Mouse (Mus musculus) liver, adult 2 months (tissue): ENCODE results near the gene Acvrl1. TPM values are rescaled to one million over a fixed set of nuclear protein-coding genes. Genes with fewer than 3 reads are reported as not detected.
A peak's percentile ranks its signal among the peaks of the same experiment; 100 is the strongest.

Source experiments
- DNase-seq: peaks from one replicate; pipeline ENCODE4 v3.0.0-alpha.2; 2011; ENCODE audit warnings: low read depth, low spot score; ENCODE audit errors: extremely low read depth
- H3K27ac ChIP-seq: fragments of 200-500 bp; replicated peaks from 2 replicates; pipeline ENCODE4 v1.5.1; 2012; ENCODE audit warnings: low read depth, mild to moderate bottlenecking, control low read depth, inconsistent platforms, low read length; ENCODE audit not compliant: insufficient read depth
- H3K27me3 ChIP-seq: fragments of 200-500 bp; 2 replicates; pipeline ENCODE4 v1.6.1; 2012; ENCODE audit warnings: mild to moderate bottlenecking, moderate library complexity, low read length, inconsistent platforms; ENCODE audit not compliant: control insufficient read depth, insufficient read depth
- H3K36me3 ChIP-seq: fragments of 200-500 bp; 2 replicates; pipeline ENCODE4 v1.6.1; 2012; ENCODE audit warnings: low read length, inconsistent platforms; ENCODE audit not compliant: control insufficient read depth, insufficient read depth
- H3K4me1 ChIP-seq: fragments of 200-500 bp; 2 replicates; pipeline ENCODE4 v1.6.1; 2011; ENCODE audit warnings: low read length; ENCODE audit not compliant: control insufficient read depth, insufficient read depth
- H3K4me3 ChIP-seq: fragments of 200-500 bp; 2 replicates; pipeline ENCODE4 v1.5.1; 2011; ENCODE audit warnings: low read depth, mild to moderate bottlenecking, control low read depth, low read length, moderate library complexity; ENCODE audit not compliant: insufficient read depth
- H3K79me2 ChIP-seq: fragments of 200-500 bp; 2 replicates; pipeline ENCODE4 v1.6.1; 2012; ENCODE audit warnings: inconsistent platforms, mild to moderate bottlenecking, low read length, moderate library complexity; ENCODE audit not compliant: control insufficient read depth, insufficient read depth
- H3K9ac ChIP-seq: fragments of 200-500 bp; 2 replicates; pipeline ENCODE4 v1.6.1; 2012; ENCODE audit warnings: low read depth, mild to moderate bottlenecking, control low read depth, inconsistent platforms, low read length
- CTCF ChIP-seq: fragments of 200-500 bp; IDR thresholded peaks from 2 replicates; pipeline ENCODE4 v1.5.1; 2011; ENCODE audit warnings: low read depth, low read length, control low read depth
- POLR2A ChIP-seq: fragments of 200-500 bp; IDR thresholded peaks from 2 replicates; pipeline ENCODE4 v1.6.1; 2011; ENCODE audit warnings: low read length, control low read depth; ENCODE audit not compliant: insufficient read depth; ENCODE audit errors: extremely low read depth
- WGBS: fragments of 180-500 bp; shearing (Covaris S2); methylation state at CpG from one replicate; pipeline ENCODE4 v1.1.7; 2018; 5-methylcytosine and 5-hydroxymethylcytosine counted together
- polyA plus RNA-seq: library from polyadenylated mRNA; depleted of rRNA; stranded (reverse); fragments of >200 nt; gene quantifications from 2 replicates; pipeline ENCODE4 v1.2.3, GENCODE M21; 2012; rRNA removed
- total RNA-seq: library from RNA; depleted of rRNA; stranded (reverse); fragments of >200 nt; gene quantifications from 2 replicates; pipeline ENCODE4 v1.2.3, GENCODE M21; 2014; rRNA removed

The Acvrl1 gene
- 3.0 and 4.4 TPM in 2 replicates for total RNA-seq
- 2.3 and 4.0 TPM in 2 replicates for polyA plus RNA-seq

- H3K36me3 ChIP-seq = no peaks in the 10 kb centered on the region
- 0 out of 2 replicates have a peak, but pooled peaks cover 2% of the 10 kb centered on the region for H3K27me3 ChIP-seq
- TF ChIP-seq POLR2A (no peak), CTCF (no peak)
- peak within 1 kb of the TSS; percentile 26; the same call in 1 of the 2 replicates for H3K27ac ChIP-seq
- no peak for DNase-seq
- H3K4me3 ChIP-seq = peak within 1 kb of the TSS; percentile 60
- WGBS = 6% methylated on average over 46 of the region's 46 CpGs
- H3K79me2 ChIP-seq = no peaks in the 10 kb centered on the region
- H3K9ac ChIP-seq = peak within 1 kb of the TSS; percentile 65
- H3K4me1 ChIP-seq = peaks cover 2% of the 10 kb centered on the region; the same call in 1 of the 2 replicates
Observed at GRCm38 (mm10) chr15:101128181-101129089, at the start of gene Acvrl1. Gene Acvrl1 (plus strand): TSS chr15:101128522.

DNA sequence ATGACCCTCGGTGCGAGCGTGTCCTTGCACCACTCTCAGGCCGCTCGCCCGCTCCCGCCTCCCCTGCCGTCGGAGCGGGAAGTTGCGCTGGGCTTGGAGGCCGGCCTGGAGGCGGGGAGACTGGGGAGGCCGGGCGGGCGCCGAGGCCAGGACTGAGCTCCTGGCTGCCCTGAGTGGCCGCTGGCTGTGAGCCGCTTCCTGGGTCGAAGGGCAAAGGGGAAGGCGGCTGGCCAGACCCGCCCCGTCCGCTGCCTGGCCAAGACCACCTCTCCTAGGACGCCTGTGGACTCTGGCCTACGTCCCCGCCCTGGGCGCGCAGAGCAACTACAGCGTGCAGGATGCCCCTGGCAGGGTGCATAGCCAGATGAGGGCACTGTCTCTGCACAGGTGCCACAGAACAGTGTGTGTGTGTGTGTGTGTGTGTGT is 49.6 kb upstream of the Acvrl1 start:
- Histone ChIP-seq H3K27ac (peak overlapping the region; percentile 79), H3K36me3 (no peaks in the 10 kb centered on the region), H3K4me1 (peaks cover 16% of the 10 kb centered on the region), H3K4me3 (peak overlapping the region; percentile 94), H3K27me3 (no peaks in the 10 kb centered on the region), H3K79me2 (peaks cover 41% of the 10 kb centered on the region; the same call in 1 of the 2 replicates), H3K9ac (peak overlapping the region; percentile 81)
- TF ChIP-seq CTCF (peak; percentile 81), POLR2A (peak; percentile 55; the same call in 1 of the 2 replicates)
- WGBS = under 1% methylated on average over 28 of the region's 30 CpGs
- peak; percentile 96 for DNase-seq

GRCm38 (mm10) chr15:101080031-101080520 is 48.2 kb upstream of the Acvrl1 start:
- Histone ChIP-seq H3K79me2 (peaks cover 30% of the 10 kb centered on the region; the same call in 1 of the 2 replicates), H3K36me3 (no peaks in the 10 kb centered on the region)
- DNase-seq = no peak

GRCm38 (mm10) chr15:101081035-101081548 is 47.2 kb upstream of the Acvrl1 start:
- TF ChIP-seq CTCF (no peak), POLR2A (no peak)
- Histone ChIP-seq H3K4me1 (peaks cover 10% of the 10 kb centered on the region), H3K9ac (no peak overlapping the region), H3K27me3 (no peaks in the 10 kb centered on the region), H3K79me2 (peaks cover 20% of the 10 kb centered on the region; the same call in 1 of the 2 replicates), H3K4me3 (no peak overlapping the region), H3K27ac (no peak overlapping the region), H3K36me3 (no peaks in the 10 kb centered on the region)
- DNase-seq = no peak
- WGBS = 76% methylated on average over 7 of the region's 7 CpGs

More at GRCm38 (mm10) chr15:101080031-101080520, 48.2 kb upstream of the Acvrl1 start:
- Histone ChIP-seq H3K9ac (no peak overlapping the region), H3K27me3 (no peaks in the 10 kb centered on the region), H3K4me3 (no peak overlapping the region), H3K27ac (no peak overlapping the region), H3K4me1 (peaks cover 14% of the 10 kb centered on the region)
- 94% methylated on average over 9 of the region's 9 CpGs for WGBS
- no peak for TF ChIP-seq POLR2A
- no peak for TF ChIP-seq CTCF

DNA sequence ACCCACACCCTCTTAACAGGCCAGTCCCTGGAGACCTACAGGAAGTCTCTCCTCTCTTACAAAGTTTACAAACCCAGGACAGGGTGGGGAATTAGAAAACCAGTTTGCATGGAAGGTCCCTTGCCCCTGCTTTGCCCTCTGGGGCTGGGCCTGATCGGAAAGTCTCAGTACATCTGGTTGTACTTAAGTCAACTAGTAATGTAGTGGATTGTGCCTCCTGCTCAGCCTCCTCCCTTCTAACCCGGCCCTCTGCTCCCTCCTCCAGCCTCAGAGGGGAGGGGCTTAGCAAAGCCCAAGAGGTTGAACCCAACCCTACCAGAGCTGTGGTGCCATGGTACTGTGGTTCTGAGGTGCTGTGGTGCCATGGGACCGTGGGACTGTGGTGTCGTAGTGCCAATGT is 46.1 kb upstream of the Acvrl1 start:
- Histone ChIP-seq H3K9ac (no peak overlapping the region), H3K79me2 (peaks cover 12% of the 10 kb centered on the region; the same call in 1 of the 2 replicates), H3K4me3 (no peak overlapping the region), H3K36me3 (no peaks in the 10 kb centered on the region), H3K27me3 (no peaks in the 10 kb centered on the region), H3K4me1 (peaks cover 12% of the 10 kb centered on the region), H3K27ac (no peak overlapping the region)
- no peak for DNase-seq
- TF ChIP-seq CTCF = no peak
- no peak for TF ChIP-seq POLR2A
- 86% methylated on average over 4 of the region's 4 CpGs for WGBS
